Mouse (Mus musculus): ENCODE results near the gene Nyap2.

Gene Nyap2

DNA sequence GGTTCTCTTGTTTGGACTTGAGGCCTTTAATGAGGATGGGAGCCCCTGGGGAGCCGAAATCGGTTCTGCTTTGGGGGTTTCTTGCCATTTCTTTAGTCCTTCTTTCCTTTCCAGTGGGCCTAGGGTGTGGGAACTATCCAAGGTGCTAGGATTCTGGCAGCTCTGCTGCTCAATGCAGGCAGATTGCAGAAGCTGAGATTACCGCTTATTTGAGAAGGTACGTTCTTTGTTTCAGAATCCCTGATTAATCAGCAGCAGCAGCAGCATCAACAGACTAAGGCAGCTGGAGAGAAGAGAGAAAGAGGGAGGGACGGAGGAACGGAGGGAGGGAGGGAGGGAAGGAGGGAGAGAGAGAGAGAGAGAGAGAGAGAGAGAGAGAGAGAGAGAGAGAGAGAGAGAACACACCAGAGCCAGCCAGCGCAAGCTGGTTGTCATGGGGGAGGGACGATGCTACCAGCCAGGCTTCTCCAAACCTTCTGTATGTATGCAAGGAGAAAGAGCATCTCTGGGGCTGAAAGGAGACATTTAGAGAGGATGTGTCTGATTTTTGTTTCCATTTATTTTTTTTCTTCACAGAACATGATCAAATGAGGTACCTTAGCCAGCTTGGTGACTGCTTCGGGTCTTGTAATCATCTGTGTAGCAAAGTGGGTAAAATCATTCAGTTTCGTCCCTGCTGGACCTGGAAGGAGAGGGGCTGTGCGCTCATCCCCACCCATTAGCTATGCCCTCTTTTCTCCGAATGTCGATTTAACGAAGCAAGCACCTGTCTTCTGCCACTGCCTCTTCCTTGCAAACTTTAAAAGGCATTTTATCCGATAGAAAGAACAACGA, at the start of gene Nyap2:
Nyap2 (plus strand) TSS at position 120 of the 834 bp plus-strand sequence.
- DNase-seq (ENCODE audit: low spot score in 2 of 2): peak; percentile 54 to 78

DNA sequence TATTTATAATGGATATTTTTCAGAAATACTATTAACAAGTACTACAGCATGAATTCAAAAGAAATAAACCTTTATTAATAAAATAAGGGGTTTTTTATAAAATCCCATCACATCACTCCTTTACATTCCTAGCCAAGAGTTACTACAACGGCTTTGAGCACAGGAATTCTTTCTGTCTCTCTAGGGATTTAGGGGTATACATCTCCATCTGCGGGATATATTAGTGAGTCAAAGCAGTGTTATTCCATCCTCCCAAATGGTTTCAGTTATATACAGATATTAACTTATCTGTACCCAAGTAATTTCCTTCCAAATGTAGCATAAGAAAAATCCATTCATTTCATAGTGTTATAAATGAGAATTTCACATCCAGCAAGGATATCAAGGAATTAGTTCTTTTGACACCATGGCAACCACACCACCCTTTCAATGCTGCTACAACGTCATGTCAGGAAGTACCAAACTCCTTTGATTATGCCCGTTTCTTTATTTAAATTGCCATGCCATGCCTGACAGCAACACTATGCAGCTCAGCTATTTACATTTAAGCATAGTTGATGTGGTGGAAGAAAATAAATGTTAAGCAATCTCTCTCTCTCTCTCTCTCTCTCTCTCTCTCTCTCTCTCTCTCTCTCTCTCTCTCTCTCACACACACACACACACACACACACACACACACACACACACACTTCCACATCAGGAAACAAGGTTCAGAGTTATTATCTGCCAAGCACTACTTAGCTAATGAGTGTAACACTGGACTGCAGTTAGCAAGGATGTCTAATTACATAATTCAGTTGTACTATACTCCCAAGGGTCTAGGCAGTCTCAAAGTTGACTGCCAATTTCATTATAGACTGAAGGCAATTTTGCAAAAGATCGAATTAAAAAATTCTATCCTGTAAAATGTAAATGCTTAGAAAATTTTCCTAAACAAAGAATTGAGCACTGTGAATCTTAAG, 33.6 kb upstream of the Nyap2 start:
- no peak for DNase-seq (ENCODE audit: low spot score in 2 of 2)

DNA sequence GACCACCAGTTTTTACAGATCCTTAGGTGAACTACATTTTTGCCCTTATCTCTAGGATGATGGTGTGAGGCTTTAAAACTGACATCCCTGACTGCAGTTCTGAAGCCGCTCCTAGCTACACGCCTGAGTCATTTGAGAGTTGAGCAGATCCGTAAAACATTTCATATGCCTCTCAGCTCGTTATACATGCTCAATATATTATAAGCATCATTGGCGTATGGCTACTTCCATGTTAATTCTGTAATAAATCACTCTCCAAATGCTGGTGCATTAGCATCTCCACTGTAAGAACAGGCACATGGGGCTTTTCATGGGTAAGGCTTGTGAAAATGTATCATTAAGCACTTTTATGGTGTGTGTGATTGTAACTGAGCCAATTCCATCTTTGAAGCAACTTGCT, 18.4 kb upstream of the Nyap2 start:
- DNase-seq (ENCODE audit: low spot score in 2 of 2): no peak

DNA sequence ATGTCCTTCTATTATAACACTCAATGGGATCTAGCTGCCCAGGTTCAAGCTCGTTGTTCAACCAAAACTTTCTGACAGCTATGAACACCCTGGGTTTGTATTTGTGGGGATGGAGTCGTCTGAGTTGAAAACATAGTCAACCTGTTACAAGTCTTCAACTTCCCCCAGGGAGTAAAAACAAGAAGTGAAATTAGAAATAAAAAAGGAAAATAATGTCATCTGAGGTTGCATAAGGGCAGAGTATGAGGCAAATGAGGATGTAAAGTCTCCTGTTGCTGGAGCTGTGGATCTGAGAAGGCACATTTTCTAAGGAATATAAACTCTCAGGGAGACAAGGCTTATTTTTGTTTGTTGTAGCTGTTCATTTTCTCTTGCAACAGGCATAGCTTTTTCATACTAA, 17.9 kb upstream of the Nyap2 start:
- DNase-seq (ENCODE audit: low spot score in 2 of 2): no peak

DNA sequence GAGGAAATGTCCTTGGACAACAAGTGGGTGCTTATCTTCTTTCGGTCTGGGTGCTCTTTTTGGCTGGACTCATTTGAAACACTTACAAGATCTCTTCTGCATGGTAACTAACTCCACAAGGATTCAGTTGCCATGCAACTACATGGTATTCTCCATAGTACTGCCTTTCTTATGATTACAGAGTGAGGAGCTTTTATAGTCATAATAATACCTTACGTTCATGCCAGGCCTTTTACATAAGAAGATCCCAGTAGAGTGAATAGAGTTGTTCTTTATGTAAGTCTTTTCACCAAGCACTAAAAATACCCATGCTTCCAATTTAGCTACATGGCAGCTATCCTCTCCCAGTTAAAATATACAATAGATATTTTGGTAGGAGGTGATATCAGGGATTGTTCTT, 13.9 kb upstream of the Nyap2 start:
- DNase-seq (ENCODE audit: low spot score in 2 of 2): no peak

DNA sequence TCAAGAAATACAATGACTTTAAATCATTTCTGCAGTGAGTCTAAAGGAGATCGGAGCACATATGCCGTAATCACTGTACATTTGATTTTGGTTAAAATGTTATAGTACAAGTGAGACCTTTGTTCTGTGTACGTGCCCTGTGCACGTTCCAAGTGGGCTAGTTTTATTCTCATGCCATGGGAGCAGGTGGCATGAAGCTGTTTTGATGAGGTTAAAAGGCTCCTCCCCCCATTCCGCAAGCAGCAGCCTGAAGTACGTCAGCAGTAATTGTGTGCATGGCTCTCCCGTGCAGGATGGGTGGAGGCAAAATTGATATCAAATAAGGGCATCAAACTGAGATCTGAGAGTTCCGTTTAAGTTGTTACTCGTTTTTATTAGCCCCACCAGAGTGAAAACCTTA, 491 bp upstream of the Nyap2 start:
- peak; percentile 26 to 41 for DNase-seq (ENCODE audit: low spot score in 2 of 2)

DNA sequence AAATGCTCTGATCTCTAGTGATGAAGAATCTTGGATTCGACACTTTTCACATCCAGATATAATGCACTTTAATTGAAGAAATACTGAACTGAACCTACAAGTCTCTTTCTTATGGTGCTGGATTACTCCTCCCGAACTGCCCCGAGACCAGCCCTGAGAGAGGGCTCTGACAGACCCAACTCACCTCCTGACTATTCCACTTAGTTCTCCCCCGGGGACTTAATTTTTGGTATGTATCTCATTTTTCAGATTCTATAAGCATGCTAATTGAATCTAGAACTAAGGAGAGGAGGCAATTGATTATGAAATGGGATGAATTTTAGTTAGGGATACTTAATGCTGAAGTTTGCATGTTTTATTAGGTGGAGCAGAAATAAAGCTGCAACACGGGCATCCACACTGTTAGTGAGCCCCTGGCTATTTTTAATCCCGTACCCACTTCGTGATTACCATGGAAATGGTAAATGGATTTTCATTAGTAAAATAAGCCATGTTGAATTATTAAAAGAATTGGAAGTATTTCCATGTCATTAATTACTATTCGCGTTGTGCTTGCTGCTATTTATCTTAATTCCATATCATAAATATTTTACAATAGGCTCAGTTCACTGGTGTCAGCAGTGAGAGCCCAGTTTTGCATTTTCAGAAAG, 1.0 kb downstream of the Nyap2 start:
- DNase-seq (ENCODE audit: low spot score in 2 of 2): no peak

DNA sequence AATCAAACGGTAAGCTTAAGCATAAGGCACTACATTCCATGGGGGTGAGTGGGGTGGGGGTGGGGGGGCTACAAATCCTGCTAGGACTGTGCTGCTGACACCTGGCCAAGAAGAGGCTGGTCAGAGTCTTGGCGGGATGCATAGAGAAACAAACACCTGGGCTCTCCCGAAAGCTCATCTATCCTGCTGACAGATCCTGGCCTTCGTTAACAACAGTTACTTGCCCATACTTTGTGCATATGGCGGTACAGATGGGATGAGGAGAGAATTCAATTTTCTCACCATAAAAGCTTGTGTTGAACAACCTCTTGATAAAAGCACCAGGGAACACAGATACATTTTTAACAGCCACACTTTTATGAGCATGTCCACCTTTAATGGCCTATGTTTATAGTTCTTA, 10.7 kb downstream of the Nyap2 start:
- no peak for DNase-seq (ENCODE audit: low spot score in 2 of 2)

DNA sequence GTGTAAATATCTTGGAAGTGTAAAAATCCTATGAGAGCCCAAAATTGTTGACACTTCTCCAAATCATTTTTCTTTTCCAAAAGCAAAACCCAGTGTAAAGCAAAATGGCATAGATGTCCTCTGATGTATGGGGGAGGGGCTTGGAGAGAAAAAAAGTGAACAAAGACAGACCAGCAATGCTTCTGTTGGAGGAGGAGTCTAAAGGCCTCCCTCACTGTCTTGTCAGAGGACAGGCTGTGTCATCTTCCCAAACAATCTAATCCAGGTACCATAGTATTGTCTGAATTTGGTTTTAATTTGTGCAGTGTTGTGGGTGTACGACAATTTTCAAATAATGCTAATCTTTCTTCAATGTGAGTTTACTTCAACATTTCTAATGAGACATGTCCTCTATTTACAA, 13.7 kb downstream of the Nyap2 start:
- no peak for DNase-seq (ENCODE audit: low spot score in 2 of 2)

DNA sequence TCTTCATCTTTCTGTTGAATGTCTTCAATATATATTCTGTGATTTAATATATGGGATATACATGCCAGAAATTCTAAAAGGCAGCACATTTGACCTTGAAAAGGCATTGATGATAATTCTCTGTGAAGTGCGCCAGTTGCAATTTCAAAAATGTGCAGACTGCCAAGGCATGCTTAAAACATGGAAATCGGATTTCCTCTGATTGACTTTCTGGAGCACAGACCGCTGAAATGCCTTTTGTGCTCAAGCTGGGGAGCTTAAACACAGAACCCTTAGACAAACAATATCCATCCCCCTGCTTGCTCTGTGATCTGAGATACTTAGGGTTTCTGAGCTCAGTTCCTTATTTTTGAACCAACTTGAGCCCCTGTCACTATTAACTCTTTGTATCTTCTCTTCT, 14.2 kb downstream of the Nyap2 start:
- no peak for DNase-seq (ENCODE audit: low spot score in 2 of 2)

DNA sequence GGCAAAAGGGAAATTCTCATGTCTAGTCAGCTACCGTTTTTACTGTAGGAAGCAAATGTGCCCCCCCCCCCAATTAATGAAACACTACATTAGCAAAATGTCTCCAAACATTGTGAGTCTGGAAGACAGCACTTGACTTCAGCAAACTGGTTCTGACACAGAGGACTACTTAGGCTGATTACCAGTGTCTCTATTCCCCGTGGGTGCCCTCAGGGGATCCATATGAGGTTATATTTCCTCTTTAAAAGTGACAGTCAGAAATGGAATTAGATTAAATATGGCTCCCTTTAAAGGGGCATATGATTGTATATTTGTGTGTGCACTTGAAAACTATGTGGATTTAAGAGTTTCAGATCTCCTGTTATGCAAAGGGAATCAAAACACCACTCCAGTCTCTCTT, 15.3 kb downstream of the Nyap2 start:
- DNase-seq (ENCODE audit: low spot score in 2 of 2): no peak

DNA sequence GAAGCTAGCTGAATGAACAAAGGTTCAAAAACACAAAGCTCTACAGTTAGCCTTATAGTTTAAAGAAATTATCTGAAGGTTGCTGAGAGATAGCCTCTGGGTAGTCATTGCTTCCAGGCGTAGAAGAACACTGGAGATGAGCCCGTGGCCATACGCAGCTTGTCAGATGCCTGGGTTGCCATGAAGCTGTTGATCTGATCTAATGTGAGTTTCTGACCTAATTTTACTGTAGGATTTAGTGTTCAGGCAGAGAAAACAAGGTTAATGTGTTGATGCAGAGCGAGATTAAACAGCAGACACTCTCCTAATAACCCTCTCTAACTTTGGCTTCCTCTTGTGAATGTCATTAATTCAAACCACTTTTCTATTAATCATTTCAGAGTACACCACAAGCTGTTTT, 16.1 kb downstream of the Nyap2 start:
- DNase-seq (ENCODE audit: low spot score in 2 of 2): no peak

DNA sequence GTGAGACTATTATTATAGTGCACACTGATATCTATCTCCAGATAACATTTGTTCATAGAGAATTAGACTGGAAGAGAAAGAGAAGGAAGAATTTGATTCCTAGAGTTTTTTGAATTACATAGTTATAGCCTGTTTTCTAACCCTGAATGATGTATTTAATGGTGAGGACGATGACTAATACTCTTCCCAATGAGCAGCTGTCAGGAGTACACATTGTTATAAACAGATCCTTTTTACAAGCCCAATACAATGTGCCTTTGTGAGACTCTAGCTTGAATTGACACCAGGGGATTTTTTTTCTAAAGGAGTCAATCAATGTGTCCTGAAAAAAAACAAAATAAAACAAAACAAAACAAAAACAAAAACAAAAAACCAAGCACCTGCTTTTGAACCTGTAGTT, 22.2 kb downstream of the Nyap2 start:
- no peak for DNase-seq (ENCODE audit: low spot score in 2 of 2)

DNA sequence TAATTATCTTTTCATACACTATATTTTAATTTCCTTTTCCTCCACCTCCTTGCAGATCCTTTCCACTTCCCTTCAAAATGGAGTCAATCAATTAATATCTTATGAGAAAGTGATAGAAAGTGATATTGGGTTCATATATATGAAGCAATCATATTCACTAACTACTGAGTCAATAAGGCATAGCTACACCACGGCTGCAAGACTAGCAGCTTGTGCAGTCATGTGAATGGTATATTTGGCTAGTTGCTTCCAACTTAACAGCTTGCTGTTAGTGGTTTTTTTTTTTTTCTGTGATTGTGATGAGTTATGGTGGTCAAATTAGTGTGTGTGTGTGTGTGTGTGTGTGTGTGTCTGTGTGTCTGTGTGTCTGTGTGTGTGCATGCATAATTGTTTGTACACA, 25.0 kb downstream of the Nyap2 start:
- no peak for DNase-seq (ENCODE audit: low spot score in 2 of 2)

DNA sequence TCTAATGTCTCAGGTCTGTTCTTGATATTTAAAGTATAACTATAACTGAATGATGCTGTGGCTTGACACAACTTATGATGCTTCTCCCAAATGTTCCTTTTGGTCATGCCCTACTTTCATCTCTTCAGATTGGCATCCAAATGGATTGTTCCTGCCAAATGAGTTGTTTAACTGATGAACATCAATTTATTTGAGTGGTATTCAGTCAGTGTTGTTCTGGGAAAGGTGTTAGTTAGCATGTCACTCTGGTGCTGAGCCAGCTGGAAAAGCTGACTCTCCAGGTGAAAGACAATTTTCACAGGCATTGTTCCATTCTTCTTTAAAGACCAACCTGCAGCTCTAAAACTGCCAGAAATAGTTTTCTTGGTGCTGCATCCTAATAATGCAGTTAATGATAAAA, 43.0 kb downstream of the Nyap2 start:
- no peak for DNase-seq (ENCODE audit: low spot score in 2 of 2)

DNA sequence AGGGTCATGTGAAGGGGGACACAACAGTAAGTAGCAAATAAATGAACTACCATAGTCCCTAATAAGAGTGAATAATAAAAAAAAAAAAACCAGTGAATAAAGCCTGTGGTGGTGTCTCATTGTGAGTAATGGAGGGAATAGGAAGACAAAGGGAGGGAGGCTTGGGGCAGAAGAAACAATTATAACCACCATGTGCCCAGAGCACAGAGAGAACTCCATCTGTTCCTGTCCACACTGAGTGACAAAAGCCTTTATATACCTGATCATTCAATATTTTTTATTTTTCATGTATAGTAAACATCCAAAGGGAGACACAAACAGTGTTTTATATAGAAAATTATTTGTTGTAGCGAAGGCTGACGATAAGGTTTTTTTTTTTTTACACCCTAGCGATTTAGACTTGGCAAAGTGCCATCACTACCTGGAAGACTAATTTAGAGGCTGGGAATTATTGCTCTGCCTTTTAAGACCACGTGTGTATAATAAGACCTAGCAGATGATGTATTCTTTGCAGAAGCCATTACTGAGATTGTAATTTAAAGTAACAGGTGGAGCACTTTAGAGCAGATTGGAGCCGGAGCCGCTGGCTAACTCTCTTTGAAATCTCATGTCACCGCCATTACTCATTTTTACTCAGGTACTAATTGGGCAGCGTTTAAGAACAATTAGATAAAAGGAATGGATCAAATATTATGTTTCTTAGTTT, 55.4 kb downstream of the Nyap2 start:
- DNase-seq (ENCODE audit: low spot score in 2 of 2): no peak

DNA sequence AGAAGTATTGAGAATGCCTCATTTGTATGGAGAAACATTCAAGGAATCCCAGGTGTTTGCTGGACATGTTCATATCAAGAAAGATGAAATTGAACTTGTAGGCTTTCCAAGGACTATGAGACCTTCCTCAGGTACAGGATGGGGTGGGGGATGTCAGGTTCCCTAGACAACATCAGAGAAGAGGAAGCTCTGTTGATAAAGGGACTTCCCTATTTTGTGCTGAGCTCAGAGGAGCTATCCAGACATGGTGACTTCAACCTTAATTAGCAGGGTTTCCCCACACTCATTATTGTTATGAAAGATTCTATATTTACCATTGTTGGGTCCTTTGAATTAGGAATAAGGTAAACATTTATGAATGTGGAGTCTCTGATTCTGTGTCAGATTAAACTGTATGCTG, 67.1 kb downstream of the Nyap2 start:
- no peak for DNase-seq (ENCODE audit: low spot score in 2 of 2)

DNA sequence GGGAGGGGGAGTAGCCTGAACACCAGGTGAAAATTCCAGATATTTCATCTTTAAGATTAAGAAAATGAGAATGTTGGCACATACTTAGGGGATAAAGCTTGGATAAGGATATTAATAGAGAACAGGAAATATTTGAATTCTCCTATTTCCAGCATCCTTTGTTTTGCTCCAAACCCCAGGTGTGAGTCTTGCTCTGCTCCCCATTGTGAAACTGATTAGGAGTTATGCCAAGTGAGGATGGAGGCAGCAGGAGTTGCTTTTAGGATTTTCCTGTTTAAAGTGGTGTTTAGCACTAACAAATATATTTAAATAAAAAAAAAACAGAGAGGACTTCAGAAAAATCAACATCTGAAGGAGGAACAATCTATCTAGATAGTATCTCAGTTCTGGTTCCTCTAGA, 68.8 kb downstream of the Nyap2 start:
- no peak for DNase-seq (ENCODE audit: low spot score in 2 of 2)

DNA sequence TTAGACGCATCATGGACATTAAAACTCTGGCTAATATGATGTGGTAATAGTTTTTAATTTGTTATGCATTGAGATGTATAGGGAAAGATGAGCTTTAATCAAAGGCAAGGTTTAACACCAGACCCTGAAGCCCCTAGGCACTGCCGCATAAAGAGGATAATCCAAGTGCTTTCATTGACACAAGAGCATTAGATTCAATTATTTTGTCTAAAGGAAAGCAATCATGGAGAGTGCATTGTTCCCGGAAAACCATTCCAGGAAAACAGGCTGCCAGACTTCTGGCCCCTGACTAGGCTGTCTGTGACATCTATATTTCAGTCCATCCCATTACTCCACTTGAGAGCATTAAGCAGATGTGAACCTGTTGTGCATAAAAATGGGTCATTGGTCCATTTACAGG, 92.5 kb downstream of the Nyap2 start:
- no peak for DNase-seq (ENCODE audit: low spot score in 2 of 2)

DNA sequence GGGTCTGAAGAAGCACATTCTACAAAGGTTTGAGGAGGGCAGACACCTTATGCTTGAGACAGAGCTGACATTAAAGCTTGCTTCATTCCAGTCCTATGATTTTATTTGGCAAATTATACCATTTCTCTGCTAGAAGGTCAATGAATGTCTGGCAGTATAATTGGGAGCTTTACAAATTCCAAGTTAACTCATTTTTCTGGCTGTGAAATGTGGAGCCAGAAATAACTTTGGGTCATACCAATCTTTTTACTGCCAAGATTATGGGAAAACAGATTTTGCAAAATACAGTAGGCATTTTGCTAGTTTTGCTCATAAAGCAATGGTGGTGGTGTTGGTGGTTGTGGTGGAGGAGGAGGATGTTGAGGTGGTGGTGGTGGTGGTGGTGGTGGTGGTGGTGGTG, 96.0 kb downstream of the Nyap2 start:
- no peak for DNase-seq (ENCODE audit: low spot score in 2 of 2)

DNA sequence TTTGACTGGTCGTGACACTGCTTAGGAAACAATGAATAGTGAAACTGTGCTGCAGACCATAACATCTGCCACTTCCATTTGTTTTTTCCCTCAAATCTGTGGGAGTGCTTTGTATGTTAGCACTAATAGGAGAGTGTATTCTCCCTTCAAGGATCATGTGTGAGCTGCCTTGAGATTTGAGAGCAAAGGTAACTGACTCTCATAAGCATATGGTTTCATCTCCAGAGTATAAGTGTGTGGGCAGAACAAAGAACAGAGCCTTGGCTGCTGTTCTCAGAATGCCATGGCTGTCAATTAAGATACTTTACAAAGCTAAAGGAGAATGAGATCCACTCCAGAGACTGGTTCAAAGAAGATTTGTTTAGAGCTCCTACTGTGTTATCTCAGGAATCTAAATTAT, 96.6 kb downstream of the Nyap2 start:
- no peak for DNase-seq (ENCODE audit: low spot score in 2 of 2)

DNA sequence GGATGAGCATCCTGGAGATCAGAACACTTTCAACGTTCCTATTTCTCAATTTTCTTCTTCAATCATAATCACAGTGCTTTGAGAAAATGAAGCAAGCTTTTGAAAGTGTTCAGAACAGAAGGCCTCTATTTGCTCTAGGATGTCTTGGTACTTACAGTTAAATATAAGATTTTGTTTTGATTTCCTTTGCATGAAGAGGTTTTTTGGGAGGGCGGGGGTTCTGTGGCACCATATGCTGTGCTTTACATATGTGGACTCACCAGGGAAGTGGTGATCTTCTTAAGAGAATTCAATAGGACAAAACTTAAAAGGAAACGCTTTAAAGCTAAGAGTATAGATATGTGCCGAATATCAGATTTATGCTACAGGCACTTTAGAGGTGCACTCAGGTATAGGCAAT, 103.0 kb downstream of the Nyap2 start:
- peak in 1 of 2 experiments; percentile 16 for DNase-seq (ENCODE audit: low spot score in 2 of 2)

All from frontal cortex, postnatal 10 days (tissue).